In genomic region chr16:64754743-64755139, GRCm38 (mm10) we compare ENCODE assay signal across 8 mouse cellular contexts. TPM values are rescaled to one million over a fixed set of nuclear protein-coding genes. Genes with fewer than 3 reads are reported as not detected.
DNase-seq lines count a peak whose midpoint lies in the region; ATAC-seq lines count a peak whose summit lies in the region.

No protein-coding gene starts in this region.

- no peaks in the 10 kb centered on the region; the same call in 1 of the 2 replicates for H3K36me3 ChIP-seq in neural tube, embryonic 12.5 days
- H3K36me3 ChIP-seq in hindbrain, embryonic 10.5 days, result 0 out of 2 replicates have a peak, but pooled peaks cover 7% of the 10 kb centered on the region
- H3K36me3 ChIP-seq in midbrain, embryonic 13.5 days, result no peaks in the 10 kb centered on the region

- no peak overlapping the region for H3K9ac ChIP-seq in neural tube, embryonic 12.5 days
- no peak overlapping the region for H3K9ac ChIP-seq in midbrain, embryonic 13.5 days (replicated peaks)

- H3K4me2 ChIP-seq in neural tube, embryonic 12.5 days (replicated peaks), result no peak overlapping the region
- no peak overlapping the region for H3K4me2 ChIP-seq in midbrain, embryonic 13.5 days (replicated peaks)

- no peaks in the 10 kb centered on the region for H3K4me1 ChIP-seq in neural tube, embryonic 12.5 days
- no peaks in the 10 kb centered on the region for H3K4me1 ChIP-seq in hindbrain, embryonic 10.5 days (replicated peaks)
- no peaks in the 10 kb centered on the region for H3K4me1 ChIP-seq in midbrain, embryonic 13.5 days (replicated peaks)

- no peaks in the 10 kb centered on the region for H3K27me3 ChIP-seq in neural tube, embryonic 12.5 days (replicated peaks)
- no peaks in the 10 kb centered on the region for H3K27me3 ChIP-seq in hindbrain, embryonic 10.5 days (ENCODE audit: insufficient read depth, poor library complexity, severe bottlenecking)
- no peaks in the 10 kb centered on the region for H3K27me3 ChIP-seq in midbrain, embryonic 13.5 days

- peak; percentile 41 for DNase-seq in adrenal gland, postnatal 14 days
- DNase-seq in adrenal gland, postnatal 4 days (ENCODE audit: low spot score in 2 of 2), result no peak
- no peak for DNase-seq in neural tube, embryonic 10.5 days (ENCODE audit: extremely low spot score, low spot score)
- DNase-seq in hindbrain, embryonic 10.5 days (ENCODE audit: low spot score), result peak; percentile 33
- no peak for DNase-seq in cerebellum, postnatal 25 days
- no peak for DNase-seq in heart, adult 8-10 months (ENCODE audit: low spot score)

- peaks cover 6% of the 10 kb centered on the region; the same call in 1 of the 2 replicates for H3K9me3 ChIP-seq in neural tube, embryonic 12.5 days
- no peaks in the 10 kb centered on the region for H3K9me3 ChIP-seq in hindbrain, embryonic 10.5 days
- no peaks in the 10 kb centered on the region for H3K9me3 ChIP-seq in midbrain, embryonic 13.5 days

- no peak overlapping the region for H3K27ac ChIP-seq in neural tube, embryonic 12.5 days
- no peak overlapping the region for H3K27ac ChIP-seq in hindbrain, embryonic 10.5 days
- H3K27ac ChIP-seq in midbrain, embryonic 13.5 days, result no peak overlapping the region

- 49% methylated on average over 3 of the region's 3 CpGs for WGBS in neural tube, embryonic 12.5 days
- 53% methylated on average over 3 of the region's 3 CpGs for WGBS in hindbrain, embryonic 10.5 days
- 52% methylated on average over 3 of the region's 3 CpGs for WGBS in midbrain, embryonic 13.5 days

- H3K4me3 ChIP-seq in neural tube, embryonic 12.5 days, result no peak overlapping the region
- no peak overlapping the region for H3K4me3 ChIP-seq in hindbrain, embryonic 10.5 days
- no peak overlapping the region for H3K4me3 ChIP-seq in midbrain, embryonic 13.5 days (replicated peaks)

- peak; percentile 64; the same call in 1 of the 2 replicates for ATAC-seq in neural tube, embryonic 12.5 days (ENCODE audit: low FRiP score, low read depth)
- peak; percentile 59 for ATAC-seq in midbrain, embryonic 13.5 days

RNA-seq across cellular contexts. Expression of gene 4930453N24Rik, which starts 16.2 kb away (rescaled TPM):
- 35.9 and 39.9 TPM in 2 replicates for total RNA-seq in adrenal gland, postnatal 14 days (2021)
- 10 to 100 TPM; 30.6 to 31.3 TPM for total RNA-seq in adrenal gland, postnatal 4 days (2021)
- 26.9 and 27.5 TPM in 2 replicates for polyA plus RNA-seq in neural tube, embryonic 12.5 days (2016; fragmentation: Nextera tagmentation; extraction: Ambion mirVana)
- polyA plus RNA-seq in hindbrain, embryonic 10.5 days (2016; fragmentation: Nextera tagmentation; extraction: Ambion mirVana), result 27.0 and 29.4 TPM in 2 replicates
- polyA plus RNA-seq in midbrain, embryonic 13.5 days (2015; fragmentation: Nextera tagmentation; extraction: Ambion mirVana), result 22.2 and 24.5 TPM in 2 replicates
- 10 to 100 TPM; 20.6 to 25.9 (median 23.7) TPM for total RNA-seq in heart, adult 8-10 months (2022)

Comparison
In these comparisons a context has a peak if more than half of its experiments do, and no peak if none do; other contexts are left out.
1. DNase-seq: peak in adrenal gland, postnatal 14 days (single experiment) and hindbrain, embryonic 10.5 days (single experiment); none in adrenal gland, postnatal 4 days (0 of 2), neural tube, embryonic 10.5 days (single experiment), cerebellum, postnatal 25 days (0 of 2) and heart, adult 8-10 months (single experiment).